Mouse (Mus musculus) thymus, adult 2 months (tissue): Measurements from ENCODE around the gene Smok2b.

Experiments
- CTCF ChIP-seq: fragments of 200-500 bp; IDR thresholded peaks from 2 replicates; pipeline ENCODE4 v1.5.1; 2012; ENCODE audit warnings: mild to moderate bottlenecking, control low read depth, low read length, moderate library complexity, borderline replicate concordance; ENCODE audit not compliant: control insufficient read depth, poor library complexity, insufficient read depth; ENCODE audit errors: extremely low read depth
- POLR2A ChIP-seq: fragments of 200-500 bp; IDR thresholded peaks from 2 replicates; pipeline ENCODE4 v1.6.1; 2012; ENCODE audit warnings: mild to moderate bottlenecking, low read length, control low read depth, moderate library complexity; ENCODE audit not compliant: control insufficient read depth, poor library complexity, insufficient read depth; ENCODE audit errors: extremely low read depth

GRCm38 (mm10) chr17:13206491-13206890, 23.6 kb upstream of the Smok2b start:
- no peak for TF ChIP-seq CTCF
- no peak for TF ChIP-seq POLR2A
